Mouse (Mus musculus) lung, postnatal 0 days (tissue): ENCODE measurements at regions not wholly inside any gene's neighbourhood (a gene's known extent, or its start where the extent isn't known, plus 50 kb on each side); places are given as distances from the start of the nearest gene placed in this dataset.

Experiments
- CTCF ChIP-seq: IDR thresholded peaks from 2 replicates; pipeline ENCODE4 v1.5.1; 2016; ENCODE audit warnings: antibody characterized with exemption, mild to moderate bottlenecking
- EP300 ChIP-seq: IDR thresholded peaks from 2 replicates; pipeline ENCODE4 v1.6.1; 2016; ENCODE audit warnings: antibody characterized with exemption, mild to moderate bottlenecking, control low read depth

GRCm38 (mm10) chr12:39936331-39936730 is 101.5 kb downstream of the Arl4a start:
- TF ChIP-seq EP300, result no peak
- no peak for TF ChIP-seq CTCF
